Mouse (Mus musculus) kidney, adult 11 months (tissue): ENCODE data around the gene Snx14.

Experiments
- DNase-seq: peaks from one replicate; pipeline ENCODE4 v3.0.0; 2022

The Snx14 gene

DNA sequence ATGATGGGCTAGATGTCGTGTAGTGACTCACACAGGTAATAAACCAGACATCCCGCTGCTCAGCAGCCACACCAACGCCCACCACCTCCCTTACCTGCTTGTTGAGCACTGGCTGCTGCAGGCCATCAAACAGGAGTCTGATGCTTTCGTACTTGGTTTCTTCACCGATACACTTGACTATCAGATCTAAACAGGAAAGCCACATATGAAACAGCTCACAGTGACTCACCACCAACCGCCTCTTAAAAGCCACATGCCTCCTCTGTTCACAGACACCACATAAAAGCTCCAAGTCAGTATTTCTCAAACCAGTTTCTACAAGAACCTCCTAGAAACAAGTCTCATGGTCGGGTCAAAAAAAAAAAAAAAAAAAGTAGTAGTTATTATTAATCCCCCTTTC lies 58.7 kb downstream of the Snx14 start:
- DNase-seq, result no peak

DNA sequence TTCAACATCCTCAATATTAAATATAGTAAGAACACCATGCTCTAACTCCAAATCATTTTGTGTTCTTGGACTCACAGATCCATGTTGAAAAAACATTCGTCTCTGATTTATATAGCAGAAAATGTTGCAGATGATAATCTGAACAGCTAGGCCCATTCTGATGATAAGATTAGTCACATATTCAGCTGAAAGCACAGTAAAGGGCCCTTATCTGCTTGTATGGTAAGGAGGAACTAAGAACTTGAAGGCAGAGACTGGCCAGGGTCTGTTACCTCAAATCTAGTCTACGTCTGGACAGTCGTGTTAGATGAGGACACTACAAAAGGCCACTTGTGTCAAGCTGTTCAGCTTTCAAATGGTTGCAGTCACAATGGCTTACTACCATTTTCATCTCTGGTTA lies 59.7 kb downstream of the Snx14 start:
- DNase-seq, result no peak

DNA sequence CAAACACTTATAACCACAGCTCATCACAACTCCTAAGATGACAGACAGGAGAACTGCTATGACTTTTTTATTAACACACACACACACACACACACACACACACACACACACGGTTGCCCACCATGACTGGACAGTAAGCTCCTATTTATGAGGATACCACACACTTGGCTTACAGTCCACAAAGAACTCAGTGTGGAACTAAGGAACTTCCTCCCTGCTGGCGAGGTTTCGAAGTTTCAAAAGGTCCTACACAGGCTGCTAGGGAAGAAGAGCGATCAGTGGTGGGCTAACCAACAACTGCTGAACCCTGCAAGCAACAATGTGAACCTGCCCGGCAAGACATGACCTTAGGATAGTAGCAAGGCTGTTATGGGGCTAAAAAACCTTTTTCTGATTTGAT lies 61.3 kb downstream of the Snx14 start:
- DNase-seq, result no peak

DNA sequence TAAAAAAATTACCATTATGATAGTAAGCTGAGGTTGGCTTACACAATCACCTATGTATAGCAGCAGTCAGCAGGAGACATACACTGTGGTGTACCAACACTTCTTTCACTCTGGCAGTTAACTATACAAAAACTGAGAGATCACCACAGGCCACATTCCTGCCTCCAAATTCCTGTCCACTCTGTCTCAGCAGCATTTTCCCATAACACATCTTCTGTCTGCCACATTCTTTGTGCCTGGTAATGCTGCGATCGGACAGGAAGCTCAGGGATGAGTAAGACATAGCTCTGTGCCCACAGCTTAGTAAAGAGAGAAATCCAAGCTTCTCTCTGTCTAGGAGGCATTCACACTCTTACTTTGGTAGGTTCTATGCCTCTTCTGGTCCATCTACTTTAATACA lies 65.8 kb downstream of the Snx14 start:
- DNase-seq, result no peak

DNA sequence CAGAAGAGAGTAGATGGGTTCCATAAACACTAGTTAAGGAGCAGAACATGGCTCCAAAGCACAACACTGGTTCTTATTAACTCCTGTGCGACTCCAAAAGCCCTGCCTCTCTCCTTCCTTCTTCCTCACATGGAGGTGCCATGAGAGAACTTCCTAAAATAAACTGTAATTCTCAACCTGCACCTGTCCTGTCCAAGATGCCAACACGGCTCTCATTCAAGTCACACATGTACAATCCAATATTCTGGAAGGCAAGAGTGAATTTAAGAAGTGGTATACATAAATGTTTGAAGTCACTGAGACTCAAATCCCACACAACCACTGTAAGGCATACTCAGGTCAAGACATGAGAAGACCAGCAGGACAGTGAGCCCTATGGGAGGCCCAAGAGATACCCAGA lies 67.6 kb downstream of the Snx14 start:
- DNase-seq, result no peak

DNA sequence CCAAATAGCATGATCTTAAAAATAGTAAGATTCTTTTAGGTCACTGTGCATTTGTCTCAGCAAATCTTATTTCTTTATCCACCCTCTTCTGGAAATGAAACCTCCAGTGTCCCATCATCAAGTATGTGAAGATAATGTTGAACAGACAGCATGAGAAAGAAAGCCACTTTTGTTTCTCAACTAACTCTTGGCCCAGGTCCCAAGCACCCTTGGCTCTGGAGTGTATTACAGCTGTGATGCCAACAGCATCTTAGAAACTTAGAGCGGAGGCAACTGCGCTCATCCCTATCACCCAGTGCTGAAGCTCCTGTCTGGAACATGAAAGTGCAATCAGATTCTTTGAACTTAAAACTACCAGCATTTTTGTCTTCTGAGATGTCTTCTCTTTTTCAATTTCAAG lies 69.1 kb downstream of the Snx14 start:
- DNase-seq, result no peak

DNA sequence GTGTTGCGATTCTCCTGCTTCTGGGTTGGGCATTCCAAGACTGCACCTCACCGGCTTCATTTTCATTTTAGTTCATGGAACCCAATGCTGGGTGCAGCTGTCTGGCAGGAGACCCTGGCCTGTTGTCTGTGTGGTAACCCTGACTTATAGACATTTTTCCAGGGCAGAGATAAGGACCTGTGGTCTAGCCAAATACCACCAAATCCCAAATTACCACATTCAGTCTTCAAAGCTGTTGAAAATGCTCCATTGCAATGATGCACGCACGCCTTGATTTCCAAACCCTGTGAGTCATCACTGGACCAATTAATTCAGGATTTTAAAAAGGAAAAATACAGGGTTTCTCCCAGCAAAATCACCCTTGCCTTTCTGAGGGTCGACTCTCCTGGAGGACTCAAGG lies 70.3 kb downstream of the Snx14 start:
- no peak for DNase-seq

DNA sequence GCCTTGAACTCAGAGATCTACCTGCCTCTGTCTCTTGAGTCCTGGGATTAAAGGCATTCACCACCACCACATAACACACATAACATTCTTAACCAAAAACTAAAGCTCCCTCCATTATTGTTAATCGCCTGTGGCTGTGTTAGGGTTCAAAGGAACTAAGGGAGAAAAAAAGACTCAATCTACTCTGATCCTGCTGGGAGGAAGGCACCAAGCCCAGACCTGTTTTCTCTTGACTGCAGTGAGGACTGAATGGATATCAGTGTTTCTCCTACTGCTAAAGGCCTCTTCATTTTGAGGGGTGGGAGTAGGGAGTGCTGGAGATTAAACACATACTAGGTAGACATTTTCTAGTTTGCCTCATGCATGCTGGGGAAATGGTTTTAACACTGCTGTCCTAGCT lies 71.0 kb downstream of the Snx14 start:
- no peak for DNase-seq

DNA sequence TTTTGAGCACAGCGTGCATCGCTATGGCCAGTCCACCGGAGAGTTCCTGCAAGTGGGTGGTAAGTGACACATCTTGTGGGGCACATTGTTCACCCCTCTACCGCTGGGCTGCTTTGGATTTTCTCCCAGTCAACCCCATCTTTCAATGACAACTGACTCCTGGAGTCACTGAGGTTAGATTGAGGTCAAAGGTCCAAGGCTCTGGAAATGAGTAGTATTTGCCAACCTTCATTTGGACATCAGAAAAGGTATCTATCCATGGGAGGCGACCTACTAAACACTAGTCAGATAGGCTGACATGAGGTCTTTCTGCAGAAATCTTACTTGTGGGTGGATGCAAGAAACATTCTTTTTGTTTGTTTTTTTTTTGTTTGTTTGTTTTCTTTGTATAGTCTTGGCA lies 71.4 kb downstream of the Snx14 start:
- no peak for DNase-seq

DNA sequence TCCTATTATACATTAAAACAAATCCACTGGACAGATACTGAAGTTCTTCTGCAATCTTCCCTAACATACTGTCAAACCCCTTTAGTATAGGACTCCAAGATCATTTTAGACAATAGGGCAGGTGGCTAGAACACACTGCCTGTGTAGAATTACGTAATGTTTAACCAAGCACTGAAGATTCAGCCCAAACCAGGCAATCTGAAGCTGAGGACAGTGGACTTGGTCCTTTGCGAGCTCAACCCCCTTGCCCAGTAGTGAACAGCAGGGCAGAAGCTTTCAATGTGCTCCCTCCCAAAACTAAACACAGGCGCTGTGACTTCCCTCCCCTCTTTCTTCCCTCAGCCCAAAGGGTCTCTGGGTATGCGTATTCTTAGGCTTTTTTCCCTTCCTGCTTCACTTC lies 71.9 kb downstream of the Snx14 start:
- peak; percentile 31 for DNase-seq

DNA sequence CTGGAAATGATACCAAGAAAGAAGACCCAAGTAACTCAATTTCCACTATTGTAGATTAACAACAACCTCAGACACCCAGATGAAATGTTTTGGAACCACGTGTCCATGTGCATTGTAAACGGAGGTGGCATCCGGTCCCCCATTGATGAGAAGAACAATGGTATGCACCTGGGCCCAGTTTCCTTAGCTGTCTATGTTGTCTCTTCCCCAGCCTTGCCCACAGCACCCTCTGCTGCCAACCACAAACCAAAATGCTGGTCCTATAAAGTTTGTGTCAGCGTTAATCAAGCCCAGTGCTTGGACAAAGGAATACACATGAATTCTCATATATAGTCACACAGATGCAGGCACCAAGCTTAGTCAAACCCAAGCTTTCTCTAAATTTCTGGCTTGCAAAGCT lies 72.5 kb downstream of the Snx14 start:
- DNase-seq, result no peak

DNA sequence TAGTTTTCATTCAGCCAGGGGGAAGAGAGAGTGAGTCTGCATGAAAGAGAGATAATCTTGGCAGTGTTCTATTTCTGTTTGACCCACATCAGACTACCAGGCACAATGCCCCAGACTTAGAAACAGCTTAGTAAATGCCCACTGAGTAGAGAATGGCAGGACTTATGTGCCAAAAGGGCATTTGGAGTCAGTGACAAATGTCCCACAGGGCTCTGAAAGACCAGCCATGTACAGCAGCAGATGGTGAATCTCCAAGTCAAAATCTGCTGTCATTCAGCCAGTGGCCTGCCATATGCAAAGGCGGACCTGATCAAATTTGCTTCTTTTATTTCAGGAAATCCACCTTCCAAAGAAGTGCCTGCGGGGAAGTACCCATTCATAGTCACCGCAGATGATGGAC lies 75.7 kb downstream of the Snx14 start:
- DNase-seq, result no peak

DNA sequence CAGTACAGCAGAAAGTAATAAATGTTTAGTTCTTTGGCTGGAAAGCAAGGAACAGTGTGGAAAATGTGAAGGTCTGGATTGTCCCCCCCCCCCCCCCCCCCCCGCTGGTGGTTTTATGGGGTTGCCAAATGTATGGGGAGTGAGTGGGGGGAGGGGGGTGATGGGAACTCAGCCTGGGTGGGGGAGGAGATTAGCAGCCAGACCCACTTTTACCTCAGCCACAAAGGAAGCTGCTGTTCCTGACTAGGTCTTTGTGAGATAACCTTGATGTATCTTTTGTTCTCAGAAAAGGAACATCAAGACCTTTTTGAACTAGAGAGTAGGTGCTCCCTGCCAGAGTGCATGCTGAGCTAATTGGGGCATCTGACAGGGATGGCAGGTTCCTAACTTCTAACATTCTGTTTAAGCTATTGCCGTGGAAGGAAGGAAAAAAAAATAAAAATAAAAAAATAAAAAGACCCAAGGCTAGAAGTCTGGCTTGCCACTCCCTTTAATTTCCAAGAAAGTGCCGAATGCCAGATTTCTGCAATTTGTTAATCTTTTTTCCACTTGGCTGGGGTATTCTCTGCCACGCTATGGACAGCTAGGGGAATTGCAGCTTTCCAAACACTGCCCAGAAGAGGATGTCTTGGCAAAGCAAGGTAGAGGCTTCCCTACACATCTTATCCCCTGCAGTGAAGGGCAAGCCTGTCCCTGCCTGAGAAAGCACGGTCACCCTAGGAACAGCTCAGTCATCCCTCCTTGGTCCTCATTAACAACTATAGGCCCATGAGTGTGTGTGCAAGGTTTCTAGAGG lies 76.5 kb downstream of the Snx14 start:
- DNase-seq, result no peak

DNA sequence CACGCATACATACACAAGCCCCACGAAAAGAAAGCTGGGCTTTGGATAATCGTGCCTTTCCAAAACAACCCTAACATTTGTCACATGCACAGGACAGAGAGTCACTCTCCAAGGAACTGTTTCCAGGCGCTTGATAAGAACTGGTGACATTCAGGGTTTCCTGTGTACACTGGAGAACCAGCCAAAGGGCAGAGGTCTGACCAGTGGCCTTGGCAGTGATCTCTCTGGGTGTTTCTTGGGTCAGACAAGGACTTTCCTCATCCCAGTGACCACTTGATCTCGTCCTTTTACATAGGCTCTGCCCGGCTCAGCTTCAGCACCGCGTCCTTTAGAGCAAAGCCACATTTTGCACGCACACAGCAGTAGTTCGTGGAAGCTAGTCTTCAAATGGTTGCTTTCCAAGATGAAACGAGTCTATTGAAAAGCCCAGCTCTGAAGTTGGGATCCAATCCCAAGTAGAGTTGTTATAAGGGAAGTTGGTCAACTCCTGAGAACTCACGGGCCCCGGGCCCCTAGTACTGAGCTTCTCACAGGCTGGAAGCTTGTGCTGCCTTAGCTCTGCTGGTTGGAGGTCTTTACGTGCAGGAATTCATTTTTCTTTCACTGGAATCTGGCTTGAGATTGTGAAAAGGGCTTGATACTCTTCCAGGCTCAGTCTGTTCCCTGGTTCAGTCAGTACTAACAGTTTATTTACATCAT lies 77.4 kb downstream of the Snx14 start:
- DNase-seq, result peak; percentile 57

DNA sequence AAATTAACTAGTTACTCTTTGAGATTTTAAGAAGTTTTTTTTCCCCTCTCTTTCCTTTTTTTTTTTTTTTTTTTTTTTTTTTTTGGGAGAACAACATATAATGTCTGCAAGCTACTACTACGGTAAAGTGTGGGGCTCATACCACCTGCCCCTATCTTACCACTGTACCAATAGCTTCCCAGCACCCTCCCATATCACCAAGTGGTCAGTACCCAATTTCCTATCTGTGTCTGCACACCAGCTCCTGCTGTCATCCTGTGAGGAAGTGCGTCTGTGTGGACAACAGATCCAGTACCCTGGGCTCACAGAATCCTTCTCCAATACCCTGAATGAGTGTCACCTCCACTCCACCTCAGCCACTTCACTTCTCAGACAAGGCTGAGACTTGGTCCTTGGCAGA lies 79.6 kb downstream of the Snx14 start:
- no peak for DNase-seq

DNA sequence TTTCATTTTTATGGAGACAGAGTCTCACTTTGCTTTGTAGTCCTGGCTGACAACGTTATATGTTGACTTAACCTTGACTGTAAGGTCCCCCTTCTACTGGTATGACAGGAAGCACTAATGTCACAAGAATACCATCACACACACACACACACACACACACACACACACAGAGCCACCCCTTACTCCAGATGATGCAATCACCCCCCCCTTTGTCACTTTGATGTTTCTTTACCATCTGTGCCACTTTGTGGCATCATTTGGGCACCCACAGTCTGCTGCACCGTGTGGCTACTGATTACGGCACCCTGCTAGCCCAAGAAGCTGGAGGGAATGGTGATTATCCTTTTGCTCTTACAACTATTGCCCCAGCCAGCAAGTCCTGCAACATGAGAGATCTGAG lies 81.6 kb downstream of the Snx14 start:
- DNase-seq, result no peak

DNA sequence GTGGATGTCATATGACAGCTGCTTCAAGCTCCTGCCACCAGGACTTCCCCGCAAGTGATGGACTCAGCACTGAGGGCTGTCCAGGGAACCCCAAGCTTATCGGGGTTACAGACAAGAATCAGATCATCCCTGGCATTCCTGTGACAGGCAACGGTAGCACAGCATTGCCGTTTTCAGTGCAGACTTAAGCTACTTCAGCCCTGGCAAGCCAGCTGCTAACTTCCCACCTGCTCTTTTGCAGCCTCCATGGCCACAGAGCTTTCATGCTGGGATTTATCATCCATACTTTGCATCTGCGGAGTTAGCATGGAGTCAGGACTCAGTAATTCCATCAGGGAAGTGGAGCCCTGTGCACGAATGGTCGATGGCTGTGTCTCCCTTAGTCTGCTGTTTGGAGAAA lies 85.3 kb downstream of the Snx14 start:
- DNase-seq, result no peak

DNA sequence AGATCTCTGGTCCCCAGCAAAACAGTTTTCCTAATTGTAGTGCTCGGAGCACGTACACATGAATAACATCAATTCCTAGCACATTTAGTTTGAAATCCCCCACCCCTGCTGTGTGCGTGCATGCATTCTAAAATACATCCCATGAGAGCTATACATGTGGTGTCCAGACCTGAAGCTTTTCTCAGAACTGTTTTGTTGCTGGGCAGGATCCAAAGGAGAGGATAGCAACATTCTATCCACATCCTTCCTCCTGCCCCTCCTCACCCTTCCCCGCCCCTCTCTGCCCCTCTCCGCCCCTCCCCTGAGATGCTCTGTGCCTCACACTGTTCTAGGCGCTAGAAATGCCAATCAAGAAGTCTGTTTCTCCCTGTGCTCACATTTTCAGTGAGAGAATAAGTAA lies 86.0 kb downstream of the Snx14 start:
- no peak for DNase-seq

DNA sequence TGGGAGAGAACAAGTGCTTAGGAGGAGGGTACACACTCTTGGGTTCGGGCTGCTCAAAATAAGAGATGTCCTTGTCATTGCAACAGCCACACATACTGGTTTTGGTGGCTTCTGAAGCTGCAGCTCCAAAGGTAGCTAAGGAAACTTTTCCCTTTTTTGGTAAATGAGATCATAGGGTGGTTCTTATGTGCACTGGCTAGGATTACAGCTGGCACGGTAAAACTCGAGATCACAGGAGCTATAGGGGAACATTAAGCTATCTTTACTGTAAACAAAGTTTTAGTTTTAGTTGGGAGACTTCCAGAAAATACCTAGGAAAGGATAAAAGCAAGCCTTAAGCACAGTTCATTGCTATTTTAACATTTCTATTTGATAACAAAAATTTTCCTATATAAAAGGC lies 87.6 kb downstream of the Snx14 start:
- no peak for DNase-seq

DNA sequence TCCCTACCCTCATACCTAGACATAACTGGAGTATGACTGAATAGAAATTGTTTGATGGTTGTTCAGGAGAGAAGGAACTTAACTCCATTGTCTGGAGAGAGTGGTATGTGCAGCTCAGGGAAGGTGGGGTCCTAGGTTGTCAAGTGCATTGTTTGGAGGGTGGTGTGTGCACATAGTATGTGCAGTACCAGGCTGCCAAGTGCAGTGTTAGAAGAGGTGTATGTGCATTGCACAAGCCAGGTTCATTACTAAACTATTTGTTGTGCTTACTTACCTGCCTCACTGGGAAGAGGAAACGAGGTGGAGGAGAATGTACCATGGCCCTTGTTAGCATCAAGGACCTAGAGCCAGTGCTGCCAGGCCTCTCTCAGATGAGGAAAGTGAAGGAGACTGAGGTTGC lies 88.4 kb downstream of the Snx14 start:
- no peak for DNase-seq

DNA sequence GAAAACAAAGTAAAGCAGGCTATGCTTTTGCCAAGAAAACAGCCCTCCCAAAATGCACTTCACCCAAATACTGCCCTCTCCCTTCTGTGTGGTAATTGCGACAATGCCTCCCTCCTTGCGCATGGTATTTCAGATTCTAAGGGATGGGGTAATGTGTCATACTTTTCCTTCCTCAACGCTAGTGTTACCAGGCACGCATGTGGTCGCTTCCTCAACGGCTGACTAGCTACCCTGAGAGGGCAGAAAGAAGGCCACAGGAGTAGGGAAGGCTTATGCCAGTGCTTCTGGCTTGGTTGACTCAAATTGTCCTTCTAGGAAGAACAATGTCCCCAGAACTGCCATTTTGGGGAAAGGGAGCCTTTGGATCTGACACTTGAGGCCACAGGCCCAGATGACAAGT lies 90.1 kb downstream of the Snx14 start:
- no peak for DNase-seq

DNA sequence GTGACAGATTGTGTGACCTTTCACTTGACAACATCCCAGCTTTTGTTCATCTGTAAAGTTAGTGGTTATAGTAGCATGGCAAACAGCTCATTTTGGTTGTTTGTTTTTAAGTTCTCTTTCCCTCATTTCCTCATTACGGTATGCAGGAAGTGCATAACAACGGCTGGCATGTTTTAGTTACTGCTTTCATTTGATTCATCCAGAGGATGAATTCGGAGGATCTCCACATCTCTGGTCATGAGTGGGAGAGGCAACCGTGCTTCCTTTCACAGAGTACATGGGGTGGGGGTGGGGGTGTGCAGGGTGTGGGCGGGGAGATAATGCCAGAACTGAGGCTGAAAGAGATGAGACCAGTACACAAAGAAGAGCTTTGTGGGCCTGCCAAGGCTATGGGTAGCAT lies 91.9 kb downstream of the Snx14 start:
- DNase-seq, result no peak

DNA sequence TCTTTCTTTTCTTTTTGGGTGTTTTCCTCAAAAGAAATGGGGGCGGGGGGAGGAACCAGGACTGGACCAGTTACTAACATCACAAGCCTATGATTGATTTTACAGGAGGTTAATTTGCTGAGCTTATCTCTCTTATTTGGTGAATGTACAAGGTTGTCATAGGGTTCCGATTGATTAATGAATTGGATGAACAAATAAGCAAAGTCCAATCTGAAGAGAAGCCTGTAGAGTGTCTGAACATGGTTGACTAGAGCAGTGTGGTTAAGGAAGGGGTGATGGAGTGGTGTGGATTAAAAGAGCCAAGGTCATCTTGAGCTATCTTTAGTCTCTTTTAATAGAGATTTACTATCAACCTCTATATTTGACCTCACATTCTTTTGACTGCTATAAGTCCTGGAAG lies 94.3 kb downstream of the Snx14 start:
- DNase-seq, result no peak

DNA sequence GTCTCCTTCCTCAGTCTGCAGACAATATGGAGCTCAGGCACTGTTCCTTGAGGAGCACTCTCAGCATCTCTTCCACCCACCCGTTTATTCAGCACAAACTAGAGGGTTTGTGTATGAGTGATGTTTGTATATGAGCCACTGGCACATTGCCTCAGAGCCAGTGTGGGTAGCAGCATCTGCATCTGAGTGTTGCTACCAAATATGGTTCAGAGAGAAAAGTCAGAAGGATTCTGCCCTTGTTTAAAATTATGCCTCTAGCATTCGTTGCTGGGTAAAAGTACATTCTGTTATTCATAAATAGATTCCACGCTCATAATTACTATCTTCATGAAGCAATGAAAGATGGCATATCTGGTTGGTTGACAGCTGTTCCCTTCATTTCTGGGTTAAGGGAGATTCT lies 96.1 kb downstream of the Snx14 start:
- no peak for DNase-seq

DNA sequence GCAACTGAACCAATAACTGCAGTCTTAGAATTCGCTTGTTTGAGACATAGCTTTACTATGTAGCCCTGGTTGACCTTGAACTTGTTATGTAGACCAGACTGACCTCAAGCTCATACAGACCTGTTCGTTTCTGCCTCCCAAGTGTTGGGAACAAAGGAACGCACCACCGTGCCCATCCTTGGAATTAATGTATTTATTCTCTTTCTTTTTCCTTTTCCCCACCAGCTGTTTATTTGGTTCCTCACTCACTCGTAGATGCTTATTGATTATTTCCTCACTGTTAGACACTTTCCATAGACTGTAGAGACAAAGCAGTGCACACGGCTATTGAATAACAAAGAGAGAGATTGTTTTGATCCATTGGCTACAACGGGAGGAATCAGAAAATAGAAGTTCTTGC lies 96.5 kb downstream of the Snx14 start:
- DNase-seq, result no peak
